Mouse (Mus musculus): ENCODE data around the gene Bloc1s1. TPM values are rescaled to one million over a fixed set of nuclear protein-coding genes. Genes with fewer than 3 reads are reported as not detected.
A peak's percentile ranks its signal among the peaks of the same experiment; 100 is the strongest.

Gene Bloc1s1
- polyA plus RNA-seq, 1 experiment from 2014 or later: 161 TPM

GRCm38 (mm10) chr10:128929638-128930378 lies 6.0 kb upstream of the Bloc1s1 start:
- no peaks in the 10 kb centered on the region for H3K36me3 ChIP-seq
- H3K9me3 ChIP-seq (replicated peaks): no peaks in the 10 kb centered on the region
- H3K27me3 ChIP-seq (replicated peaks): peaks cover 30% of the 10 kb centered on the region
- no peak overlapping the region for H3K27ac ChIP-seq (ENCODE audit: poor library complexity, severe bottlenecking)
- no peak for ATAC-seq (ENCODE audit: insufficient number of reproducible peaks, low FRiP score)
- H3K4me3 ChIP-seq: no peak overlapping the region
- 56% methylated on average over 7 of the region's 7 CpGs for WGBS
- H3K4me2 ChIP-seq: no peak overlapping the region
- peaks cover 31% of the 10 kb centered on the region for H3K4me1 ChIP-seq (replicated peaks)
- no peak overlapping the region for H3K9ac ChIP-seq

GRCm38 (mm10) chr10:128928356-128928755 lies 4.5 kb upstream of the Bloc1s1 start:
- ATAC-seq (ENCODE audit: insufficient number of reproducible peaks, low FRiP score): no peak

GRCm38 (mm10) chr10:128923013-128923691 lies 683 bp downstream of the Bloc1s1 start:
- peaks cover 43% of the 10 kb centered on the region for H3K4me1 ChIP-seq (replicated peaks)
- peak overlapping the region; percentile 80 for H3K4me3 ChIP-seq
- no peaks in the 10 kb centered on the region for H3K9me3 ChIP-seq (replicated peaks)
- H3K36me3 ChIP-seq: peaks cover 3% of the 10 kb centered on the region
- WGBS: under 1% methylated on average over 41 of the region's 42 CpGs
- peak overlapping the region; percentile 84 for H3K9ac ChIP-seq
- peak; percentile 92 for ATAC-seq (ENCODE audit: insufficient number of reproducible peaks, low FRiP score)
- peak overlapping the region; percentile 87 for H3K27ac ChIP-seq (ENCODE audit: poor library complexity, severe bottlenecking)
- 0 out of 2 replicates have a peak, but pooled peaks cover under 1% of the 10 kb centered on the region for H3K27me3 ChIP-seq (replicated peaks)
- H3K4me2 ChIP-seq: peak overlapping the region; percentile 85

More at GRCm38 (mm10) chr10:128928356-128928755, 4.5 kb upstream of the Bloc1s1 start:
- Histone ChIP-seq H3K9me3 (replicated peaks) (no peaks in the 10 kb centered on the region), H3K36me3 (no peaks in the 10 kb centered on the region), H3K4me2 (no peak overlapping the region), H3K27ac (ENCODE audit: poor library complexity, severe bottlenecking) (no peak overlapping the region), H3K4me3 (no peak overlapping the region), H3K4me1 (replicated peaks) (peaks cover 27% of the 10 kb centered on the region), H3K27me3 (replicated peaks) (peaks cover 18% of the 10 kb centered on the region), H3K9ac (no peak overlapping the region)
- WGBS: 35% methylated on average over 4 of the region's 4 CpGs

GRCm38 (mm10) chr10:128922822-128923012 lies 1.1 kb downstream of the Bloc1s1 start, which contains the start of gene Rdh5:
Rdh5 (minus strand) TSS chr10:128922888.
- WGBS: 22% methylated on average over 1 of the region's 1 CpGs
- no peak for ATAC-seq (ENCODE audit: insufficient number of reproducible peaks, low FRiP score)
- H3K4me3 ChIP-seq: peak within 1 kb of the TSS; percentile 80
- H3K9ac ChIP-seq: peak within 1 kb of the TSS; percentile 84
- peaks cover 8% of the 10 kb centered on the region for H3K36me3 ChIP-seq
- peak within 1 kb of the TSS; percentile 87 for H3K27ac ChIP-seq (ENCODE audit: poor library complexity, severe bottlenecking)
- peaks cover 42% of the 10 kb centered on the region for H3K4me1 ChIP-seq (replicated peaks)
- no peaks in the 10 kb centered on the region for H3K9me3 ChIP-seq (replicated peaks)
- no peaks in the 10 kb centered on the region for H3K27me3 ChIP-seq (replicated peaks)
- H3K4me2 ChIP-seq: peak within 1 kb of the TSS; percentile 85

- peak overlapping the region; percentile 84 for H3K9ac ChIP-seq
- no peaks in the 10 kb centered on the region for H3K27me3 ChIP-seq (replicated peaks)
- peak overlapping the region; percentile 87; the same call in 1 of the 2 replicates for H3K27ac ChIP-seq (ENCODE audit: poor library complexity, severe bottlenecking)
- no peak for ATAC-seq (ENCODE audit: insufficient number of reproducible peaks, low FRiP score)
- 65% methylated on average over 16 of the region's 16 CpGs for WGBS
- no peaks in the 10 kb centered on the region for H3K9me3 ChIP-seq (replicated peaks)
- H3K4me1 ChIP-seq (replicated peaks): peaks cover 43% of the 10 kb centered on the region
- H3K36me3 ChIP-seq: peaks cover 13% of the 10 kb centered on the region
- peak overlapping the region; percentile 80 for H3K4me3 ChIP-seq
- H3K4me2 ChIP-seq: peak overlapping the region; percentile 85
Measured at GRCm38 (mm10) chr10:128921883-128922821, 1.7 kb downstream of the Bloc1s1 start.

- 70% methylated on average over 1 of the region's 1 CpGs for WGBS
- Histone ChIP-seq H3K4me1 (replicated peaks) (peaks cover 43% of the 10 kb centered on the region), H3K36me3 (peaks cover 22% of the 10 kb centered on the region), H3K9ac (no peak overlapping the region; the same call in 1 of the 2 replicates), H3K4me3 (no peak overlapping the region), H3K27me3 (replicated peaks) (no peaks in the 10 kb centered on the region), H3K4me2 (0 out of 2 replicates have a peak overlapping the region, but pooled peaks have one; percentile 85), H3K9me3 (replicated peaks) (no peaks in the 10 kb centered on the region), H3K27ac (ENCODE audit: poor library complexity, severe bottlenecking) (peak overlapping the region; percentile 37; the same call in 1 of the 2 replicates)
- no peak for ATAC-seq (ENCODE audit: insufficient number of reproducible peaks, low FRiP score)
Measured at GRCm38 (mm10) chr10:128921251-128921650, 2.6 kb downstream of the Bloc1s1 start.

- Histone ChIP-seq H3K4me1 (replicated peaks) (peaks cover 43% of the 10 kb centered on the region), H3K27ac (ENCODE audit: poor library complexity, severe bottlenecking) (peak overlapping the region; percentile 37; the same call in 1 of the 2 replicates), H3K27me3 (replicated peaks) (no peaks in the 10 kb centered on the region), H3K36me3 (peaks cover 25% of the 10 kb centered on the region), H3K4me3 (no peak overlapping the region), H3K9me3 (replicated peaks) (no peaks in the 10 kb centered on the region), H3K4me2 (no peak overlapping the region), H3K9ac (no peak overlapping the region)
- no peak for ATAC-seq (ENCODE audit: insufficient number of reproducible peaks, low FRiP score)
- 68% methylated on average over 3 of the region's 3 CpGs for WGBS
Measured at GRCm38 (mm10) chr10:128920736-128921161, 3.1 kb downstream of the Bloc1s1 start.

- Histone ChIP-seq H3K36me3 (peaks cover 32% of the 10 kb centered on the region), H3K4me3 (no peak overlapping the region), H3K27ac (ENCODE audit: poor library complexity, severe bottlenecking) (no peak overlapping the region), H3K9ac (no peak overlapping the region), H3K4me1 (replicated peaks) (peaks cover 43% of the 10 kb centered on the region), H3K4me2 (no peak overlapping the region), H3K9me3 (replicated peaks) (no peaks in the 10 kb centered on the region), H3K27me3 (replicated peaks) (no peaks in the 10 kb centered on the region)
- 83% methylated on average over 7 of the region's 7 CpGs for WGBS
- ATAC-seq (ENCODE audit: insufficient number of reproducible peaks, low FRiP score): no peak
Measured at GRCm38 (mm10) chr10:128919966-128920365, 3.9 kb downstream of the Bloc1s1 start.

- Histone ChIP-seq H3K4me2 (no peak overlapping the region), H3K4me1 (replicated peaks) (peaks cover 42% of the 10 kb centered on the region), H3K36me3 (peaks cover 39% of the 10 kb centered on the region), H3K27me3 (replicated peaks) (no peaks in the 10 kb centered on the region), H3K27ac (ENCODE audit: poor library complexity, severe bottlenecking) (no peak overlapping the region), H3K4me3 (no peak overlapping the region), H3K9ac (no peak overlapping the region), H3K9me3 (replicated peaks) (no peaks in the 10 kb centered on the region)
- WGBS: 24% methylated on average over 6 of the region's 6 CpGs
- ATAC-seq (ENCODE audit: insufficient number of reproducible peaks, low FRiP score): no peak
Measured at GRCm38 (mm10) chr10:128919203-128919631, 4.6 kb downstream of the Bloc1s1 start.

- ATAC-seq (ENCODE audit: insufficient number of reproducible peaks, low FRiP score): no peak
- H3K9ac ChIP-seq: no peak overlapping the region
- peaks cover 48% of the 10 kb centered on the region for H3K36me3 ChIP-seq
- no peaks in the 10 kb centered on the region for H3K9me3 ChIP-seq (replicated peaks)
- no peak overlapping the region for H3K4me2 ChIP-seq
- 72% methylated on average over 7 of the region's 7 CpGs for WGBS
- no peaks in the 10 kb centered on the region for H3K27me3 ChIP-seq (replicated peaks)
- H3K27ac ChIP-seq (ENCODE audit: poor library complexity, severe bottlenecking): no peak overlapping the region
- H3K4me3 ChIP-seq: no peak overlapping the region
- peaks cover 39% of the 10 kb centered on the region for H3K4me1 ChIP-seq (replicated peaks)
Measured at GRCm38 (mm10) chr10:128918246-128918645, 5.6 kb downstream of the Bloc1s1 start.
